Mouse (Mus musculus) heart, adult 2 months (tissue): Measurements from ENCODE around the gene Rtl4. TPM values are rescaled to one million over a fixed set of nuclear protein-coding genes. Genes with fewer than 3 reads are reported as not detected.
A peak's percentile ranks its signal among the peaks of the same experiment; 100 is the strongest.

ENCODE experiments used
- DNase-seq, 2 experiments: peaks; one replicate each; pipeline ENCODE4 v3.0.0; 2021
- H3K27ac ChIP-seq: fragments of 200-600 bp; 2 replicates; pipeline ENCODE4 v1.8.1; 2022
- H3K27me3 ChIP-seq: fragments of 200-500 bp; 2 replicates; pipeline ENCODE4 v1.6.1; 2012; ENCODE audit warnings: mild to moderate bottlenecking, low read length, inconsistent platforms, mixed read lengths; ENCODE audit not compliant: control insufficient read depth, insufficient read depth
- H3K36me3 ChIP-seq: fragments of 200-500 bp; 2 replicates; pipeline ENCODE4 v1.6.1; 2012; ENCODE audit warnings: low read length, inconsistent platforms; ENCODE audit not compliant: control insufficient read depth, insufficient read depth
- H3K4me1 ChIP-seq: fragments of 200-500 bp; 2 replicates; pipeline ENCODE4 v1.6.1; 2011; ENCODE audit warnings: low read length; ENCODE audit not compliant: control insufficient read depth, insufficient read depth
- H3K4me3 ChIP-seq: fragments of 200-600 bp; 2 replicates; pipeline ENCODE4 v1.8.1; 2022
- H3K79me2 ChIP-seq: fragments of 200-500 bp; replicated peaks from 2 replicates; pipeline ENCODE4 v1.6.1; 2012; ENCODE audit warnings: mild to moderate bottlenecking, inconsistent platforms, low read length, moderate library complexity, mixed read lengths; ENCODE audit not compliant: control insufficient read depth, insufficient read depth
- H3K9ac ChIP-seq: fragments of 200-500 bp; 2 replicates; pipeline ENCODE4 v1.6.1; 2012; ENCODE audit warnings: low read depth, mild to moderate bottlenecking, control low read depth, inconsistent platforms, low read length, mixed read lengths
- CTCF ChIP-seq: fragments of 200-600 bp; IDR thresholded peaks from 2 replicates; pipeline ENCODE4 v1.8.1; 2022; ENCODE audit warnings: antibody characterized with exemption, mild to moderate bottlenecking, moderate library complexity
- EP300 ChIP-seq: fragments of 200-500 bp; IDR thresholded peaks from 2 replicates; pipeline ENCODE4 v1.6.1; 2011; ENCODE audit warnings: low read depth, low read length, control low read depth; ENCODE audit not compliant: insufficient read depth
- POLR2A ChIP-seq: fragments of 200-500 bp; IDR thresholded peaks from 2 replicates; pipeline ENCODE4 v1.6.1; 2011; ENCODE audit warnings: mild to moderate bottlenecking, low read depth, low read length, control low read depth; ENCODE audit not compliant: insufficient read depth
- WGBS: fragments of 180-500 bp; shearing (Covaris S2); methylation state at CpG from one replicate; pipeline ENCODE4 v1.1.7; 2018; 5-methylcytosine and 5-hydroxymethylcytosine counted together
- intact Hi-C: fragments of 180-260 bp; cut with DNase I; formaldehyde crosslinking; loops from one replicate; pipeline ENCODE4 v1.15.1; 2025
- long read RNA-seq: library from polyadenylated mRNA; stranded (forward); transcript quantifications from one replicate; pipeline ENCODE4 v2.0.0, GENCODE M21; 2021
- polyA plus RNA-seq: library from polyadenylated mRNA; depleted of rRNA; stranded (reverse); fragments of >200 nt; gene quantifications from 2 replicates; pipeline ENCODE4 v1.2.3, GENCODE M21; 2012; rRNA removed
- total RNA-seq, 2 experiments: library from RNA; stranded (reverse); gene quantifications; 2 replicates each; pipeline ENCODE4 v1.2.3; 2021

Rtl4 gene
- total RNA-seq (not detected), polyA plus RNA-seq (not detected in 2 replicates)
- long read RNA-seq, partial matches to known transcripts = 0 of 1 reads
- long read RNA-seq, other reads (novel, unspliced or antisense) = 1 of 1 reads

DNA sequence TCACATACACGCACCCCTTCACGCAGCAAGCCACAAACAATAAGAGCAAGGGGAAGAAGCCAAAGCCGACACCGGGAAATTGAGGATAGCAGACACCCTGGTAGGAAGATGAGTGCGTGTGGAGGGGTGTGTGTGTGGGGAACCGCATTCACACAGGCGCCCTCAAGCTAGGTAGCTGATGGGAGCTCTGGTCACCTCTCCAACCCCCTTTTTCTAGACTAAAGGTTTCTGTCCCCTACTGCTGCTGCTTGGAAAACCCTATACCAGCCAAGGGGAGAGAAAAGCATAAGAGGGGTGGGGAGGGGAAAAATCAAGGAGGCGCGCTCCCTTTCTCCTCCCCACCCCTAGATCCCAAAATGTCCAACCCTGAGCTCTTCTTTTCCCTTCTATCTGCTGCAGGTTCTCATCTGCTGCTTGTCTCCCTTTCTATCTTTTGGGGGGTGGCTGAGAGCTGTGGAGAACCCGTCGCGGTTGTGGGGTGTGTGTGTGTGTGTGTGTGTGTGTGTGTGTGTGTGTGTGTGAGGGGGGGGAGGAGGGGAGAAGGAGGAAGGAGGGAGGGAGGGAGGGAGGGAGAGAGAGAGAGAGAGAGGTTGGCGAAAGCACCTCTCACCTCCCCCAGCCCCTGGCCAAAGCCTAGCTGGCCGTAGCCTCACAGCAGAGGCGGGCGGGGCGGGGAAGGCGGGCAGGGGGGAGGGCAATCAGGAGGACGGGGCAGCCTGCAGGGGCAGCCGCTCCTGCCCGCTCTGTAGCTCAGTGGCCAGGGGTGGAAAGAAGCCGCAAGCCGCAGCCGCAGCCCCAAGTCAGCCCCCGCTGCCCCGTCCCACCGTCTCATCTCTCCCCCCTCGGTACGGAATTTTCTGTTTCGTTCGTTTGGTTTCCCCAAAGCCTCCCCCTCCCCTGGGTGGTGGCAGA, at the start of gene Rtl4:
Rtl4 (plus strand) TSS at position 701 of the 912 bp plus-strand sequence.
- TF ChIP-seq POLR2A = no peak
- TF ChIP-seq CTCF = no peak
- no peaks in the 10 kb centered on the region for H3K4me1 ChIP-seq
- H3K27me3 ChIP-seq = peaks cover 1% of the 10 kb centered on the region; the same call in 1 of the 2 replicates
- no peak within 1 kb of the TSS for H3K4me3 ChIP-seq
- intact Hi-C loops = no loop called here
- no peak for DNase-seq
- 22% methylated on average over 22 of the region's 31 CpGs for WGBS
- H3K9ac ChIP-seq = no peak within 1 kb of the TSS
- no peak within 1 kb of the TSS for H3K27ac ChIP-seq
- H3K79me2 ChIP-seq = no peaks in the 10 kb centered on the region
- no peaks in the 10 kb centered on the region for H3K36me3 ChIP-seq

DNA sequence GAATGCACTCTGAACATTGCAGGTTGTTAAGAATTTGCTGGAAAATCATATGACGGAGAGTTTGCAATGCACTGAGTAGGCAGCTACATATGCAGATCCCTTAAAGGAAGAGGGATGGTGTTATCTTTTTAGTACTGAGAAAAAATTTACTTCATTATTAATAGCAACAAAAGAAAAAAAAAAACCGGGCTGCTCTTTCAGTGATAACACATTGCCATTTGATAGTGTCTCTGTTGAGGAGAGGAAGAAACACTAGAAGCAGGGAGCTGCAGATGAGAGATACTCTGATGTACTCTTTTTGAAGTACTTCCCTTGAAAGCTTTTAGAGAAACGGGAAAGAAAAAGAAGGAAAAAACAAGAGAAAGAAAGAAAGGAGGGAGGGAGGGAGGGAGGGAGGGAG, 44.0 kb upstream of the Rtl4 start:
- 36% methylated on average over 3 of the region's 3 CpGs for WGBS

DNA sequence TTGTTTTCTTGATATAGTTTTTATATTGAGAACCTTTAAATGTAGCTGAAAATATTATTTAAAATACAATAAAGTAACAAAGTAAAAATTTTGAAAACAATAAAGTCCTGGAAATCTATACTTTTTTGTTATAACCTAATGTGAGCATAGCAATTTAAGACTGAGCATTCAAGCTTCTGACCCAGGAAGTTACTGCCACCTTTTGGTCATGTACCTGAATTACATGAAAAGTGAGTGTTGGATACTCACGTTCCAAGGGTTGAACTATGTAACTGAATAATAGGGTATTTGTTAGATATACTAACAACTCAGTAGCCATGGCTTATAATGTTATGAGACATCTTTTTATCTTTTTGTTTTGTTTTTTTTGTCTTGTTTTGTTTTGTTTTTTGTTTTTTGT, 43.3 kb upstream of the Rtl4 start:
- DNase-seq = no peak
- H3K27me3 ChIP-seq = no peaks in the 10 kb centered on the region
- H3K27ac ChIP-seq = no peak overlapping the region
- no peaks in the 10 kb centered on the region for H3K4me1 ChIP-seq
- TF ChIP-seq POLR2A = no peak
- peak; percentile 66 for TF ChIP-seq CTCF
- 45% methylated on average over 1 of the region's 1 CpGs for WGBS
- intact Hi-C loops = loop anchor here (5.0 kb wide), 1 partner anchor 243 kb away; no protein-coding TSS in a partner anchor
- no peaks in the 10 kb centered on the region for H3K79me2 ChIP-seq
- no peaks in the 10 kb centered on the region for H3K36me3 ChIP-seq
- H3K9ac ChIP-seq = no peak overlapping the region
- no peak overlapping the region for H3K4me3 ChIP-seq

More for the DNA sequence above, 44.0 kb upstream of the Rtl4 start:
- H3K9ac ChIP-seq = no peak overlapping the region
- DNase-seq = no peak
- H3K27me3 ChIP-seq = no peaks in the 10 kb centered on the region
- H3K4me3 ChIP-seq = no peak overlapping the region
- no peaks in the 10 kb centered on the region for H3K79me2 ChIP-seq
- H3K27ac ChIP-seq = no peak overlapping the region
- intact Hi-C loops = loop anchor here (5.0 kb wide), 1 partner anchor 242 kb away; no protein-coding TSS in a partner anchor
- no peaks in the 10 kb centered on the region for H3K36me3 ChIP-seq
- no peaks in the 10 kb centered on the region for H3K4me1 ChIP-seq
- TF ChIP-seq CTCF (no peak), EP300 (no peak), POLR2A (no peak)

DNA sequence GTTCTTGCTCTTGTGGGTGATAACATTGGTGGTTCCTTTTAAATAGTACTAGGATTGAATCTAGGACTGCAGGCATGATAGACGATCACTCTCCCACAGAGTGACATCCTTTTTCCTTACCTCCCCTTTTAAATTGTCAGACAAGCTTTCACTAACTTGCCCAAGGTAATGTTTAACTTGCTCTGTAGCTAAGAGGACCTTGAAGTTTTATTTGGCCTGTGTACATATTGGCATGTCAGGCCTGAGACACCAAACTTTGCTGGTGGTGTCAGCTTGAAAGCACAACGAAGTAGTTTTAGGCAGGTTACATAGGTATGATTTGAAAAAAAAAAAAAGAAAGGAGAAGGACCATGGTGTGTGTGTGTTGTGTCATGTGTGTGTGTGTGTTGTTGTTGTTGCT, 36.5 kb upstream of the Rtl4 start:
- Histone ChIP-seq H3K4me1 (no peaks in the 10 kb centered on the region), H3K79me2 (no peaks in the 10 kb centered on the region), H3K27ac (no peak overlapping the region), H3K36me3 (no peaks in the 10 kb centered on the region), H3K27me3 (no peaks in the 10 kb centered on the region), H3K4me3 (no peak overlapping the region), H3K9ac (no peak overlapping the region)
- no peak for TF ChIP-seq POLR2A
- TF ChIP-seq EP300 = no peak
- no peak for TF ChIP-seq CTCF
- no peak for DNase-seq
- 62% methylated on average over 2 of the region's 2 CpGs for WGBS
- intact Hi-C loops = no loop called here

DNA sequence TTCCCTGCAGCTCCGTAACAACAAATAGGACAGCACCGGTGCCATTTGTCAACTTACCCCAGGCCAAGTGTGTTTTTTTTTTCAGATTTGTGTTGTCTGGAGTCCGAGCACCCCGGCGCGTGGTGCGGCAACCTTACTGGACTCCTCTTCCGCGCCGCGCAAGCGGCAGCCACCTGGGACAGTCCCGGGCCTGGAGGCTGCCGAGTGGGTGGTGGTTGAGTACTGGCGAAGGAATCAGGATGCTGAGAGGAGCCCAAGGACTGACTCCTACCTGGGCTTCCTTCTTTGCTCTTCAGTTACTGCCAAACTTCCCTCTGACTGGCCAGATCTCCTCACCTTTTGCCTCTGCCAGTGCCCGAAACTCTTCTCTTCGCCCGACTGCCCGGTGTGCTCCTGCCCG, 965 bp upstream of the Rtl4 start:
- no peak overlapping the region for H3K27ac ChIP-seq
- no peaks in the 10 kb centered on the region for H3K4me1 ChIP-seq
- intact Hi-C loops = no loop called here
- H3K9ac ChIP-seq = no peak overlapping the region
- no peaks in the 10 kb centered on the region for H3K79me2 ChIP-seq
- TF ChIP-seq CTCF (no peak), POLR2A (no peak), EP300 (no peak)
- H3K36me3 ChIP-seq = no peaks in the 10 kb centered on the region
- no peak for DNase-seq
- H3K4me3 ChIP-seq = no peak overlapping the region
- WGBS = 28% methylated on average over 20 of the region's 20 CpGs
- peaks cover 1% of the 10 kb centered on the region; the same call in 1 of the 2 replicates for H3K27me3 ChIP-seq

DNA sequence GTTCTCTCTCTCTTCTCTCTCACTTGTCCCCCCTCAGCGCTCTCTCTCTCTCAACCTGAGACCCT, 733 bp upstream of the Rtl4 start, which contains the start of gene Trpc5:
Trpc5 (minus strand) TSS at position 39 of the 65 bp plus-strand sequence.
- TF ChIP-seq EP300 (no peak), CTCF (no peak), POLR2A (no peak)
- Histone ChIP-seq H3K27ac (no peak within 1 kb of the TSS), H3K4me1 (no peaks in the 10 kb centered on the region), H3K9ac (no peak within 1 kb of the TSS), H3K36me3 (no peaks in the 10 kb centered on the region), H3K27me3 (peaks cover 1% of the 10 kb centered on the region; the same call in 1 of the 2 replicates), H3K4me3 (no peak within 1 kb of the TSS), H3K79me2 (no peaks in the 10 kb centered on the region)
- 38% methylated on average over 1 of the region's 1 CpGs for WGBS
- intact Hi-C loops = no loop called here
- DNase-seq = no peak
